Mouse (Mus musculus) embryonic facial prominence, embryonic 11.5 days (tissue): ENCODE data around the gene Mrps11. TPM values are rescaled to one million over a fixed set of nuclear protein-coding genes. Genes with fewer than 3 reads are reported as not detected.

ENCODE experiments used
- ATAC-seq: fragments of 200-750 bp; cut with Nextera tagmentation; replicated peaks from 2 replicates; pipeline ENCODE4 v1.8.0; 2017; ENCODE audit warnings: low read depth; ENCODE audit not compliant: insufficient number of reproducible peaks, low FRiP score, low TSS enrichment
- DNase-seq: peaks from one replicate; pipeline ENCODE4 v3.0.0-alpha.2; 2015; ENCODE audit warnings: low spot score
- H3K27ac ChIP-seq: fragments of 300-500 bp; sonication (generic); replicated peaks from 2 replicates; pipeline ENCODE4 v1.5.1; 2014; ENCODE audit warnings: mild to moderate bottlenecking, low read depth, low read length, control low read depth
- H3K27me3 ChIP-seq: fragments of 300-500 bp; sonication (generic); 2 replicates; pipeline ENCODE4 v1.6.1; 2014; ENCODE audit warnings: mild to moderate bottlenecking, low read length, moderate library complexity, mixed read lengths; ENCODE audit not compliant: control insufficient read depth, insufficient read depth
- H3K36me3 ChIP-seq: fragments of 300-500 bp; sonication (generic); replicated peaks from 2 replicates; pipeline ENCODE4 v1.6.1; 2014; ENCODE audit warnings: low read depth, mild to moderate bottlenecking, low read length, moderate library complexity, mixed read lengths; ENCODE audit not compliant: control insufficient read depth, insufficient read depth
- H3K4me1 ChIP-seq: fragments of 300-500 bp; sonication (generic); 2 replicates; pipeline ENCODE4 v1.6.1; 2014; ENCODE audit warnings: low read length, mixed read lengths; ENCODE audit not compliant: control insufficient read depth, insufficient read depth
- H3K4me2 ChIP-seq: fragments of 300-500 bp; sonication (generic); 2 replicates; pipeline ENCODE4 v1.6.1; 2014; ENCODE audit warnings: low read depth, mild to moderate bottlenecking, control low read depth, low read length, moderate library complexity
- H3K4me3 ChIP-seq: fragments of 300-500 bp; sonication (generic); 2 replicates; pipeline ENCODE4 v1.5.1; 2014; ENCODE audit warnings: low read depth, low read length, control low read depth
- H3K9ac ChIP-seq: fragments of 300-500 bp; sonication (generic); replicated peaks from 2 replicates; pipeline ENCODE4 v1.6.1; 2014; ENCODE audit warnings: mild to moderate bottlenecking, control low read depth, low read length
- H3K9me3 ChIP-seq: fragments of 300-500 bp; sonication (generic); replicated peaks from 2 replicates; pipeline ENCODE4 v1.6.1; 2016; ENCODE audit warnings: mild to moderate bottlenecking, low read length, inconsistent platforms, mixed read lengths; ENCODE audit not compliant: control insufficient read depth
- WGBS: fragments of 180-500 bp; shearing (Covaris S2); extraction: QIAGEN DNeasy Blood & Tissue Kit; methylation state at CpG from one replicate; pipeline ENCODE4 v1.1.7; 2014; 5-methylcytosine and 5-hydroxymethylcytosine counted together
- polyA plus RNA-seq: library from polyadenylated mRNA; unstranded; fragments of >200 nt; fragmentation: Nextera tagmentation; extraction: Ambion mirVana; gene quantifications from 2 replicates; pipeline ENCODE4 v1.2.1, GENCODE M21; 2014

Mrps11 gene
- 82.8 and 85.7 TPM in 2 replicates for polyA plus RNA-seq

DNA sequence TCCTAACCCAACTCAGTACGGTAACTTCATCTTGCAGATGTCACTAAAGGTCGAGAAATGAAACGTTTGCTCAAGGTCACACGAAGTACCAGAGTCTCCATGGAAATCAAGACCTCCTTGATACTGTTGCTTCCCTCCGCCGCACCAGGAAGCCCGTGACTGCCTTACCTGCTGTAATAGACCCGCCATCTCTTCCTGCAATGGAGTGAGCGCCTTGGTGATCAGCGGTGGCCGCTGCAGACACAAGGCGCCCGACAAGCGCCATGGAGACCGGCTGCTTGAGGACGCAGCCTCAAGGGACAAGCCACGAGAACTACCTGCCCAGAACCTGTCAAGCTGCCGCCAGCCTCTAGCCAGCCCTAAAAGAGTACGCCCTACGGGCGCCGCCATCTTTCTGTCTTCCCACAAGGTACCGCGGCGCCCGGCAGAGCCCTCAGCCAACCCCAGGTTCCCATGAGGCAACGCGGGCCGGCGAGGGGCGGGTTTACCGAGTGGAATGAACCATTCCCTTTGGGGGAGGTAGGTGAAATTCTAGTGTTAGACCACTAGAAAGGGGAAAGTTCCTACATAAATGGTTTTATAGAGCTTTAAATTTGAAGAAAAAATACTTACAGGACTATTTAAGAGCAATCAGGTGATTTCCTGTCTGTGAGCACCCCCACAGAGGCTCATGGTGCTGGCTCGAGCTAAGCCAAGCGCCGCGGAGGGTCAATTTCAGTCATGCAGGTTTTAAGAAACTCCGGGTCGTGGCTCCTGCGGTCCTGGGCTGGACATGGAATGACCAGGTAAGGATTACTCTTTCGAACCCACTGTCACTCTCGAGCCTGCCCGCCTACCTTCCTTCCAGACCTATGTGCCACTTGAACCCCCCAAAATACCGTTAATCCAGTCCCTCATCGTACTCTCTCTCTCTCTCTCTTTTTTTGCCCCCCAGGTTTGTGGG is at the start of gene Mrps11, which contains the start of gene Mrpl46:
Gene Mrps11 (plus strand): TSS at position 481 of the 943 bp plus-strand sequence.
Gene Mrpl46 (minus strand): TSS at position 893 of the 943 bp plus-strand sequence.
- no peaks in the 10 kb centered on the region; the same call in 1 of the 2 replicates for H3K36me3 ChIP-seq
- peak; percentile 93 for DNase-seq
- no peaks in the 10 kb centered on the region for H3K9me3 ChIP-seq
- H3K4me2 ChIP-seq, result peak within 1 kb of the TSS; percentile 63
- H3K27me3 ChIP-seq, result no peaks in the 10 kb centered on the region
- H3K9ac ChIP-seq, result peak within 1 kb of the TSS; percentile 73
- peak within 1 kb of the TSS; percentile 88 for H3K4me3 ChIP-seq
- H3K4me1 ChIP-seq, result no peaks in the 10 kb centered on the region
- ATAC-seq, result peak; percentile 98
- no peak within 1 kb of the TSS for H3K27ac ChIP-seq
- WGBS, result under 1% methylated on average over 44 of the region's 44 CpGs

DNA sequence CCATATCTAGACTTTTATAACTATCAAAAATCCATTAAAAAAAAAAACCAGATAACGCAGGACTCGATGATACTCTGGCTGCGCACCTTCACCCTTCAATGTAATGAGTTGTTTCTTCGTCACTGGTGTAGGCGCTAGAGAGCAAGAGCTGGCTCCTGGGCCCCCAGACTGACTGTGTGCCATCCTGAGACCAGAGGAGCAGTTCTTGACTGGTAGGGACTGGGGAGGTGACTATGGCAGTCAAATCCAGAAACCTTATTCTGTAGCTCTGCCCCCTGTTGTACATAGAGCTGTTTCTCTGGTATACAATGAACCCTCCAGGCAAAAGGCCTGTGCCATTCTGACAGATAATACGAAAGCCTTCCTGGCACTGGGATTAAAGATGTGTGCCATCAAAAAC is 45.7 kb upstream of the Mrps11 start:
- no peak overlapping the region for H3K27ac ChIP-seq
- no peaks in the 10 kb centered on the region for H3K9me3 ChIP-seq
- DNase-seq, result no peak
- 93% methylated on average over 6 of the region's 6 CpGs for WGBS
- H3K36me3 ChIP-seq, result no peaks in the 10 kb centered on the region
- ATAC-seq, result no peak
- no peak overlapping the region for H3K9ac ChIP-seq
- H3K4me2 ChIP-seq, result no peak overlapping the region
- H3K4me3 ChIP-seq, result no peak overlapping the region
- H3K27me3 ChIP-seq, result no peaks in the 10 kb centered on the region
- no peaks in the 10 kb centered on the region for H3K4me1 ChIP-seq

DNA sequence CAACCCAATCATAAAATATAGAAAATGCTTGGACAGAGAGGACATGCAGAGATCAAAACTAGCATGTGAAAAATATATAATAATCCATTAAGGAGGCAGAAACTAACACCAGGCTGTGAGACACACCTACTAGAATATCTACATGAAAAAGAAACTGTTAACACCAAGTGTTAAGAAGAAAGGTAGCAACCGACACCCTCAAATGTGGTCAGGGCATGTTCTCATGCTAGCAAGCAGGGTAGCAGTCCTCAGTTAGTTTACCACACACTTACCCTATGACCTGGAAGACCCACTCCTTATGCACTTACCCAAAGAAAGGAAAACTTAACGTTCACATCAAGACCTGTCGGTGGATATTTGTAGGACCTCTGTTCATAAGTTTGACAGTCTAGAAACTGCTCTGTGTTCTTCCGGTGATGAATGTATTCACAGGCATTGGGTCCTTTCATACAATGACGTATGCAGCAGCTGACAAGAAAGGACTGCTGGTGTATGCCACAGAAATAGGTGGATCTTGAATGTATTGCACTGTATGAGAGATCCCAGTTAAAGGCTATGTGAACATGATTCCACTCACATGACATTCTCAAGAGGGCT is 45.2 kb upstream of the Mrps11 start, which contains the start of gene Ntrk3:
Gene Ntrk3 (minus strand): TSS at position 399 of the 597 bp plus-strand sequence.
- H3K9me3 ChIP-seq, result no peaks in the 10 kb centered on the region
- DNase-seq, result no peak
- ATAC-seq, result no peak
- H3K27me3 ChIP-seq, result no peaks in the 10 kb centered on the region
- no peaks in the 10 kb centered on the region for H3K36me3 ChIP-seq
- H3K27ac ChIP-seq, result no peak within 1 kb of the TSS
- 81% methylated on average over 5 of the region's 5 CpGs for WGBS
- H3K4me3 ChIP-seq, result no peak within 1 kb of the TSS
- no peak within 1 kb of the TSS for H3K4me2 ChIP-seq
- no peaks in the 10 kb centered on the region for H3K4me1 ChIP-seq
- no peak within 1 kb of the TSS for H3K9ac ChIP-seq

DNA sequence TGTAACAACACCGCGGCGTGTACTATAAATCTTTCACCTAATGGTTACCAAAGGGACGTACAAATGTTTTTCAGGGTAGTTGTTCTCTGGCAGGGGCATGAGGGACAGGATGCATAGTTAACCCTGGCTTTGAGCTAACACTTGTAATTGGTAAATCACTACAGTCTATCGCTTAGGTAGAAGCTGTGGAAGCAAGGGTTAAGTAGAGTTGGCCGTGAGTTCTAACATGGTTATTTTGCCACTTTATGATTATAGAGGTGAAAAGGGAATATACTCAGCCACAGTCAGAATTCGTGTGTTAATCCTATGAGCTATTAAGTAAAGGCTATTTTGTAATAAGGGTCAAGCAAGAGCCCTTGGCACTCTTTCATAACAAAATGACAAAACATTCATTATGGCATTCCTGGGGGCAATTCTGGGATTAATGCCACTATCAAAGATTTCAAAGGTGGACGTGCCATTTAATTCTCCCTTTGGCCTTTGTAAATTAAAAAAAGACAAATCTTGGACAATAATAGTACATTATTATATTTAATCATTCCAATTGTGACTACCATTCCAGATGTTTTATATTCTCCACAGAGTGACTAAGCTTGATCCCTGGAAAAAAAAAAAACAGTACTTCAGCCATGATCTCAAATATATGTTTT is 43.4 kb upstream of the Mrps11 start:
- ATAC-seq (no peak), DNase-seq (no peak)
- Histone ChIP-seq H3K4me2 (no peak overlapping the region), H3K9ac (no peak overlapping the region), H3K4me1 (no peaks in the 10 kb centered on the region), H3K4me3 (no peak overlapping the region), H3K36me3 (no peaks in the 10 kb centered on the region), H3K27me3 (no peaks in the 10 kb centered on the region), H3K9me3 (no peaks in the 10 kb centered on the region), H3K27ac (no peak overlapping the region)
- WGBS, result 80% methylated on average over 8 of the region's 8 CpGs

DNA sequence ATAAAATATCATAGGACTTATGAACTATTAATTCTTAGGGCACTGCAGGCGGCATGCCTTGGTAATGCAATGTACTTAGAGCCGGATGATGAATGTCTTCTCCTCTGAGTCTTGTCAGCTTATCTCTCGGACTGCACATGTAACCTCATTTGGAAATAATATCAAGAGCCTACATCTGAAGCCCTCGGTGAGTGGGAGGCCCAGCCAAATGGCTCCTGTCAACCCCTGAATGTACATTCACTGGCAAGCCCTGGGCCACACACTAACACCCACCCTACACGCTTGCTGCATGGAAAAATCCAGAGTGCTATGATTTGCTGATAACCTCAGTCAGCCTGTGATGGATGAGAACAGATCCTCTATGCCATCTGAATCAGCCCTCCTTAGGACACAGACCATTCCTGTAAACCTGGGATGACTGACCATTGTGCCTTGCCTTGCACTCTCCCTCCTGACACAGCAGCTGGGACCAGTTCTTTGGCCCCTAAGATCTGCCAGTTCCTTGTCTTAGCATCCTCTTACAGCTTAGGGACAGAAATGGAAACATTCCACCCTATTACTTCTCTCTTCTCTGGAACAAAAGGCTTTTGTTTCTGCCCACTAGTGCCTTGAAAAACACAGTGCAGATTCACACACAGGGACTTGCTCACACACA is 39.1 kb upstream of the Mrps11 start:
- H3K27me3 ChIP-seq, result no peaks in the 10 kb centered on the region
- H3K36me3 ChIP-seq, result no peaks in the 10 kb centered on the region
- no peak for ATAC-seq
- DNase-seq, result no peak
- no peak overlapping the region for H3K4me3 ChIP-seq
- no peaks in the 10 kb centered on the region for H3K9me3 ChIP-seq
- no peaks in the 10 kb centered on the region for H3K4me1 ChIP-seq
- 83% methylated on average over 5 of the region's 5 CpGs for WGBS
- no peak overlapping the region for H3K4me2 ChIP-seq
- H3K27ac ChIP-seq, result no peak overlapping the region
- no peak overlapping the region for H3K9ac ChIP-seq

DNA sequence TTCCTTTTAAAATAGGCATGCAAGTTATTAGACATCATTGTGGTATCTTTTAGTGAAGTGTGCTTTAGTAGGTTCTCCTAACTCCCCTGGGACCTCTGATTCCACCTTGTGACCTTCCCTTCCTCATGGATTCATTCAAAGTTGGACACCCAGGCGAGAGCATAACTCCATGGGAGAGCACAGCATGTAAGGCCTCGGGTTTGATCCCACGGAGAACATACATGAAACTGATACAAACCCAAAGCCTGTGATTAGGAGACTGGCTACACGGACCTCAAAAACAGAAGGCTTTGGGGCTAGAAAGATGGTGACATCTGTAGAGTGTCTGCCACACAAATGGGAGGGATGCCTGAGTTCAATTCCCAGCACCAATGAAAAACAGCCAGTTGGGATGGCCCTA is 30.0 kb upstream of the Mrps11 start:
- H3K27ac ChIP-seq, result no peak overlapping the region
- no peaks in the 10 kb centered on the region for H3K9me3 ChIP-seq
- H3K4me2 ChIP-seq, result no peak overlapping the region
- H3K36me3 ChIP-seq, result no peaks in the 10 kb centered on the region
- no peak for DNase-seq
- no peak overlapping the region for H3K4me3 ChIP-seq
- no peak overlapping the region for H3K9ac ChIP-seq
- no peaks in the 10 kb centered on the region for H3K4me1 ChIP-seq
- 82% methylated on average over 4 of the region's 4 CpGs for WGBS
- H3K27me3 ChIP-seq, result no peaks in the 10 kb centered on the region
- ATAC-seq, result no peak

DNA sequence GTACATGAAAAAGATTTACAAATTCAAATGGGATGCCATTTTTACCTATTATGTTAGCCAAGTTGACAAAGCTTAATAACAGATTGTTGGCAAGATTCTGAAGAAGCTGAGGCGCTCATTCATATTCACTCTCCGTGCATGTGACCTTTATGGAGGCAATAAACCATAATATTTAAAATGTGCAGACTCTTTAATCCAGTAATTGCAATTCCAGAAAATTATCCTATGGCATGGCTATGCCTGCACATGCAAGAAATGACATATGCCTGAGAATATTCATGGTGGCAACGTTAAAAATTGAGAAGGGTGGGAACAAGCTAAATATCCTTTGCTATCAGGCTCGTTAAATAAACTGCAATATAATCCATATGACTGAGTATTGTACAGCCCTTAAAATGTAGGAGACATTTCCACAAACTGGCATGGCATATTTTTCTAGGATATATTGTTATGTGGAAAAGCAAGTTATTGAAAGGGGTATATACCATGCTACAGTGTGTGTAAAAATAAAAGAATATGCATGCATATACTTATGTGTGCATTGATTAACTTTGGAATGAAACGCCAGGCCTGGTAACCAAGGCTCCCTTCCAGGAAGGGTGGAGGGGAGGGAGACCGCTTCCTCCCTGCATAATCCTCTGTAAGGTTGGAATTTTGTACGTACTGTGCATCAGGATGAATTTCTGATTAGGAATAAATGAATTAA is 29.0 kb upstream of the Mrps11 start:
- no peaks in the 10 kb centered on the region for H3K36me3 ChIP-seq
- 82% methylated on average over 7 of the region's 7 CpGs for WGBS
- no peak overlapping the region for H3K9ac ChIP-seq
- H3K27ac ChIP-seq, result no peak overlapping the region
- no peaks in the 10 kb centered on the region for H3K4me1 ChIP-seq
- DNase-seq (no peak), ATAC-seq (no peak)
- no peaks in the 10 kb centered on the region for H3K9me3 ChIP-seq
- H3K4me2 ChIP-seq, result no peak overlapping the region
- no peak overlapping the region for H3K4me3 ChIP-seq
- H3K27me3 ChIP-seq, result no peaks in the 10 kb centered on the region
